Mouse (Mus musculus): ENCODE measurements around the gene Steap3. TPM values are rescaled to one million over a fixed set of nuclear protein-coding genes. Genes with fewer than 3 reads are reported as not detected.

The Steap3 gene
- polyA plus RNA-seq, 1 experiment from 2014 or later: 8.2 TPM

GRCm38 (mm10) chr1:120258744-120259143 lies 13.8 kb downstream of the Steap3 start:
- Histone ChIP-seq H3K4me1 (ENCODE audit: control insufficient read depth, insufficient read depth, low read length) (peaks cover 8% of the 10 kb centered on the region; the same call in 1 of the 2 replicates), H3K9me3 (replicated peaks; ENCODE audit: control insufficient read depth, low read length) (no peaks in the 10 kb centered on the region), H3K27me3 (ENCODE audit: control insufficient read depth, insufficient read depth, low read length) (0 out of 2 replicates have a peak, but pooled peaks cover 5% of the 10 kb centered on the region), H3K4me2 (ENCODE audit: low read depth, low read length) (0 out of 2 replicates have a peak overlapping the region, but pooled peaks have one; percentile 3), H3K27ac (ENCODE audit: low read length) (no peak overlapping the region), H3K4me3 (replicated peaks; ENCODE audit: low read length) (no peak overlapping the region), H3K36me3 (ENCODE audit: control insufficient read depth, insufficient read depth, low read length) (no peaks in the 10 kb centered on the region), H3K9ac (ENCODE audit: low read length) (no peak overlapping the region)
- ATAC-seq (ENCODE audit: insufficient read depth, low FRiP score): no peak
- 35% methylated on average over 9 of the region's 9 CpGs for WGBS

GRCm38 (mm10) chr1:120258245-120258644 lies 14.3 kb downstream of the Steap3 start:
- H3K27me3 ChIP-seq (ENCODE audit: control insufficient read depth, insufficient read depth, low read length): 0 out of 2 replicates have a peak, but pooled peaks cover 2% of the 10 kb centered on the region
- no peaks in the 10 kb centered on the region for H3K9me3 ChIP-seq (replicated peaks; ENCODE audit: control insufficient read depth, low read length)
- 28% methylated on average over 8 of the region's 8 CpGs for WGBS
- no peak overlapping the region for H3K4me3 ChIP-seq (replicated peaks; ENCODE audit: low read length)
- H3K9ac ChIP-seq (ENCODE audit: low read length): no peak overlapping the region
- no peak overlapping the region for H3K27ac ChIP-seq (ENCODE audit: low read length)
- no peaks in the 10 kb centered on the region for H3K36me3 ChIP-seq (ENCODE audit: control insufficient read depth, insufficient read depth, low read length)
- ATAC-seq (ENCODE audit: insufficient read depth, low FRiP score): no peak
- H3K4me1 ChIP-seq (ENCODE audit: control insufficient read depth, insufficient read depth, low read length): peaks cover 8% of the 10 kb centered on the region; the same call in 1 of the 2 replicates
- 0 out of 2 replicates have a peak overlapping the region, but pooled peaks have one; percentile 3 for H3K4me2 ChIP-seq (ENCODE audit: low read depth, low read length)

GRCm38 (mm10) chr1:120253751-120254150 lies 18.8 kb downstream of the Steap3 start:
- 81% methylated on average over 6 of the region's 6 CpGs for WGBS
- Histone ChIP-seq H3K27me3 (ENCODE audit: control insufficient read depth, insufficient read depth, low read length) (no peaks in the 10 kb centered on the region), H3K4me2 (ENCODE audit: low read depth, low read length) (no peak overlapping the region), H3K9ac (ENCODE audit: low read length) (no peak overlapping the region), H3K4me1 (ENCODE audit: control insufficient read depth, insufficient read depth, low read length) (peaks cover 5% of the 10 kb centered on the region; the same call in 1 of the 2 replicates), H3K9me3 (replicated peaks; ENCODE audit: control insufficient read depth, low read length) (no peaks in the 10 kb centered on the region), H3K4me3 (replicated peaks; ENCODE audit: low read length) (no peak overlapping the region), H3K36me3 (ENCODE audit: control insufficient read depth, insufficient read depth, low read length) (no peaks in the 10 kb centered on the region), H3K27ac (ENCODE audit: low read length) (no peak overlapping the region)
- no peak for ATAC-seq (ENCODE audit: insufficient read depth, low FRiP score)

- no peaks in the 10 kb centered on the region for H3K9me3 ChIP-seq (replicated peaks; ENCODE audit: control insufficient read depth, low read length)
- H3K4me3 ChIP-seq (replicated peaks; ENCODE audit: low read length): no peak overlapping the region
- no peak for ATAC-seq (ENCODE audit: insufficient read depth, low FRiP score)
- H3K36me3 ChIP-seq (ENCODE audit: control insufficient read depth, insufficient read depth, low read length): no peaks in the 10 kb centered on the region
- WGBS: 86% methylated on average over 7 of the region's 7 CpGs
- no peak overlapping the region for H3K27ac ChIP-seq (ENCODE audit: low read length)
- no peaks in the 10 kb centered on the region for H3K27me3 ChIP-seq (ENCODE audit: control insufficient read depth, insufficient read depth, low read length)
- no peak overlapping the region for H3K4me2 ChIP-seq (ENCODE audit: low read depth, low read length)
- H3K9ac ChIP-seq (ENCODE audit: low read length): no peak overlapping the region
- no peaks in the 10 kb centered on the region for H3K4me1 ChIP-seq (ENCODE audit: control insufficient read depth, insufficient read depth, low read length)
Measured at GRCm38 (mm10) chr1:120252519-120253160, 19.9 kb downstream of the Steap3 start.

- Histone ChIP-seq H3K4me2 (ENCODE audit: low read depth, low read length) (no peak overlapping the region), H3K36me3 (ENCODE audit: control insufficient read depth, insufficient read depth, low read length) (no peaks in the 10 kb centered on the region), H3K4me1 (ENCODE audit: control insufficient read depth, insufficient read depth, low read length) (no peaks in the 10 kb centered on the region), H3K27ac (ENCODE audit: low read length) (no peak overlapping the region), H3K4me3 (replicated peaks; ENCODE audit: low read length) (no peak overlapping the region), H3K27me3 (ENCODE audit: control insufficient read depth, insufficient read depth, low read length) (no peaks in the 10 kb centered on the region), H3K9ac (ENCODE audit: low read length) (no peak overlapping the region), H3K9me3 (replicated peaks; ENCODE audit: control insufficient read depth, low read length) (no peaks in the 10 kb centered on the region)
- no peak for ATAC-seq (ENCODE audit: insufficient read depth, low FRiP score)
- WGBS: 86% methylated on average over 1 of the region's 1 CpGs
Measured at GRCm38 (mm10) chr1:120251193-120251592, 21.3 kb downstream of the Steap3 start.

GRCm38 (mm10) chr1:120250586-120250985 lies 21.9 kb downstream of the Steap3 start:
- Histone ChIP-seq H3K4me2 (ENCODE audit: low read depth, low read length) (no peak overlapping the region), H3K9me3 (replicated peaks; ENCODE audit: control insufficient read depth, low read length) (no peaks in the 10 kb centered on the region), H3K9ac (ENCODE audit: low read length) (no peak overlapping the region), H3K27me3 (ENCODE audit: control insufficient read depth, insufficient read depth, low read length) (no peaks in the 10 kb centered on the region), H3K27ac (ENCODE audit: low read length) (no peak overlapping the region), H3K36me3 (ENCODE audit: control insufficient read depth, insufficient read depth, low read length) (no peaks in the 10 kb centered on the region), H3K4me1 (ENCODE audit: control insufficient read depth, insufficient read depth, low read length) (no peaks in the 10 kb centered on the region), H3K4me3 (replicated peaks; ENCODE audit: low read length) (no peak overlapping the region)
- ATAC-seq (ENCODE audit: insufficient read depth, low FRiP score): no peak
- 63% methylated on average over 3 of the region's 3 CpGs for WGBS

- no peaks in the 10 kb centered on the region for H3K27me3 ChIP-seq (ENCODE audit: control insufficient read depth, insufficient read depth, low read length)
- no peak for ATAC-seq (ENCODE audit: insufficient read depth, low FRiP score)
- no peak overlapping the region for H3K27ac ChIP-seq (ENCODE audit: low read length)
- no peak overlapping the region for H3K9ac ChIP-seq (ENCODE audit: low read length)
- WGBS: 89% methylated on average over 5 of the region's 5 CpGs
- H3K4me1 ChIP-seq (ENCODE audit: control insufficient read depth, insufficient read depth, low read length): no peaks in the 10 kb centered on the region
- H3K9me3 ChIP-seq (replicated peaks; ENCODE audit: control insufficient read depth, low read length): no peaks in the 10 kb centered on the region
- H3K36me3 ChIP-seq (ENCODE audit: control insufficient read depth, insufficient read depth, low read length): no peaks in the 10 kb centered on the region
- no peak overlapping the region for H3K4me2 ChIP-seq (ENCODE audit: low read depth, low read length)
- H3K4me3 ChIP-seq (replicated peaks; ENCODE audit: low read length): no peak overlapping the region
Measured at GRCm38 (mm10) chr1:120249842-120250241, 22.7 kb downstream of the Steap3 start.

GRCm38 (mm10) chr1:120248156-120248555 lies 24.3 kb downstream of the Steap3 start:
- WGBS: 62% methylated on average over 5 of the region's 5 CpGs
- ATAC-seq (ENCODE audit: insufficient read depth, low FRiP score): 0 out of 2 replicates have a peak, but pooled peaks have one; percentile 30

GRCm38 (mm10) chr1:120247351-120247750 lies 25.2 kb downstream of the Steap3 start:
- no peak overlapping the region for H3K9ac ChIP-seq (ENCODE audit: low read length)
- H3K36me3 ChIP-seq (ENCODE audit: control insufficient read depth, insufficient read depth, low read length): no peaks in the 10 kb centered on the region
- no peak overlapping the region for H3K4me3 ChIP-seq (replicated peaks; ENCODE audit: low read length)
- H3K9me3 ChIP-seq (replicated peaks; ENCODE audit: control insufficient read depth, low read length): no peaks in the 10 kb centered on the region
- no peaks in the 10 kb centered on the region for H3K27me3 ChIP-seq (ENCODE audit: control insufficient read depth, insufficient read depth, low read length)
- 62% methylated on average over 3 of the region's 3 CpGs for WGBS
- H3K4me2 ChIP-seq (ENCODE audit: low read depth, low read length): no peak overlapping the region
- ATAC-seq (ENCODE audit: insufficient read depth, low FRiP score): no peak
- H3K4me1 ChIP-seq (ENCODE audit: control insufficient read depth, insufficient read depth, low read length): no peaks in the 10 kb centered on the region
- no peak overlapping the region for H3K27ac ChIP-seq (ENCODE audit: low read length)

More at GRCm38 (mm10) chr1:120248156-120248555, 24.3 kb downstream of the Steap3 start:
- Histone ChIP-seq H3K36me3 (ENCODE audit: control insufficient read depth, insufficient read depth, low read length) (no peaks in the 10 kb centered on the region), H3K4me2 (ENCODE audit: low read depth, low read length) (no peak overlapping the region), H3K4me1 (ENCODE audit: control insufficient read depth, insufficient read depth, low read length) (no peaks in the 10 kb centered on the region), H3K9me3 (replicated peaks; ENCODE audit: control insufficient read depth, low read length) (no peaks in the 10 kb centered on the region), H3K9ac (ENCODE audit: low read length) (no peak overlapping the region), H3K4me3 (replicated peaks; ENCODE audit: low read length) (no peak overlapping the region), H3K27me3 (ENCODE audit: control insufficient read depth, insufficient read depth, low read length) (no peaks in the 10 kb centered on the region), H3K27ac (ENCODE audit: low read length) (no peak overlapping the region)

All from stomach, embryonic 16.5 days (tissue).